Mouse (Mus musculus) MEL (cell line): ENCODE measurements around the gene Slc35e3.

ENCODE experiments used
- CTCF ChIP-seq, 3 experiments: IDR thresholded peaks in 2 of 3; conservative IDR thresholded peaks in 1 of 3; 2 replicates each; pipeline ENCODE4 v1.5.1; 2011 to 2012; ENCODE audit warnings: low read length in 3 of 3, low read depth in 2 of 3, mild to moderate bottlenecking in 2 of 3, improper control_type of control experiment in 1 of 3, inconsistent platforms in 1 of 3, mixed read lengths in 1 of 3, moderate library complexity in 1 of 3; ENCODE audit not compliant: control insufficient read depth in 1 of 3, insufficient read depth in 1 of 3, poor library complexity in 1 of 3, severe bottlenecking in 1 of 3
- GABPA ChIP-seq: IDR thresholded peaks from 2 replicates; pipeline ENCODE4 v1.6.1; 2012; ENCODE audit warnings: low read depth, mild to moderate bottlenecking, inconsistent platforms, low read length, improper control_type of control experiment, moderate library complexity
- GATA1 ChIP-seq: IDR thresholded peaks from 2 replicates; pipeline ENCODE4 v1.6.1; 2011; ENCODE audit warnings: low read depth, low read length, improper control_type of control experiment
- HCFC1 ChIP-seq: IDR thresholded peaks from 2 replicates; pipeline ENCODE4 v1.6.1; 2012; ENCODE audit warnings: low read depth, mild to moderate bottlenecking, inconsistent platforms, low read length, improper control_type of control experiment, moderate library complexity
- MAX ChIP-seq: IDR thresholded peaks from 2 replicates; pipeline ENCODE4 v1.6.1; 2011; ENCODE audit warnings: low read length, improper control_type of control experiment
- POLR2A ChIP-seq, 2 experiments: IDR thresholded peaks; 2 replicates each; pipeline ENCODE4 v1.6.1; 2011 to 2012; ENCODE audit warnings: low read length in 2 of 2, mild to moderate bottlenecking in 2 of 2, control low read depth in 1 of 2, improper control_type of control experiment in 1 of 2, low read depth in 1 of 2, moderate library complexity in 1 of 2; ENCODE audit not compliant: control insufficient read depth in 1 of 2, insufficient read depth in 1 of 2, poor library complexity in 1 of 2
- POLR2AphosphoS2 ChIP-seq: IDR thresholded peaks from 2 replicates; pipeline ENCODE4 v1.6.1; 2011; ENCODE audit warnings: low read length, improper control_type of control experiment
- RCOR1 ChIP-seq: IDR thresholded peaks from 2 replicates; pipeline ENCODE4 v1.6.1; 2012; ENCODE audit warnings: low read depth, mild to moderate bottlenecking, inconsistent platforms, low read length, improper control_type of control experiment
- USF1 ChIP-seq: IDR thresholded peaks from 2 replicates; pipeline ENCODE4 v1.6.1; 2014; ENCODE audit warnings: low read depth, mild to moderate bottlenecking, inconsistent platforms, low read length, improper control_type of control experiment, moderate library complexity
- ZC3H11A ChIP-seq: IDR thresholded peaks from 2 replicates; pipeline ENCODE4 v1.6.1; 2012; ENCODE audit warnings: low read depth, mild to moderate bottlenecking, inconsistent platforms, low read length, improper control_type of control experiment

- TF ChIP-seq RCOR1 (no peak), USF1 (no peak), POLR2A (IDR thresholded peaks at IDR 0.05; ENCODE audit: control insufficient read depth in 1 of 2, insufficient read depth in 1 of 2, low read depth in 1 of 2, low read length in 2 of 2, poor library complexity in 1 of 2) (no peak), GATA1 (no peak), HCFC1 (no peak), MAX (no peak), POLR2AphosphoS2 (no peak), CTCF (IDR thresholded peaks at IDR 0.05 in 2 of 3, conservative IDR thresholded peaks at IDR 0.05 in 1 of 3; ENCODE audit: control insufficient read depth in 1 of 3, insufficient read depth in 1 of 3, low read depth in 2 of 3, low read length in 3 of 3, poor library complexity in 1 of 3, severe bottlenecking in 1 of 3) (no peak), GABPA (no peak), ZC3H11A (no peak)
Observed at GRCm38 (mm10) chr10:117712191-117712754, 33.9 kb downstream of the Slc35e3 start.
